ENCODE assay signal across 8 mouse cellular contexts in genomic region chr8:20557184-20557583, GRCm38 (mm10). TPM values are rescaled to one million over a fixed set of nuclear protein-coding genes. Genes with fewer than 3 reads are reported as not detected.
DNase-seq lines count a peak whose midpoint lies in the region; ATAC-seq and TF ChIP-seq lines count a peak whose summit lies in the region.
"Not testable (repeated sequence)": the region's sequence is repeated elsewhere in the genome, so short reads cannot be mapped to it uniquely, and the experiment has no call there.

No protein-coding gene starts in this region.

- H3K36me3 ChIP-seq in forebrain, embryonic 16.5 days (ENCODE audit: control insufficient read depth, insufficient read depth); heart, postnatal 0 days (replicated peaks; ENCODE audit: control insufficient read depth, insufficient read depth, low read length); intestine, postnatal 0 days (ENCODE audit: control insufficient read depth, insufficient read depth); liver, embryonic 11.5 days (ENCODE audit: control insufficient read depth, insufficient read depth, low read length); neural tube, embryonic 13.5 days: not testable (repeated sequence)

- H3K4me2 ChIP-seq in forebrain, embryonic 16.5 days (ENCODE audit: low read length) = peak overlapping the region; percentile 28
- H3K4me2 ChIP-seq in heart, postnatal 0 days (ENCODE audit: low read depth, low read length) = peak overlapping the region; percentile 40
- H3K4me2 ChIP-seq in intestine, postnatal 0 days (replicated peaks; ENCODE audit: low read depth) = peak overlapping the region; percentile 35; the same call in 1 of the 2 replicates
- peak overlapping the region; percentile 39; the same call in 1 of the 2 replicates for H3K4me2 ChIP-seq in liver, embryonic 11.5 days
- peak overlapping the region; percentile 40 for H3K4me2 ChIP-seq in neural tube, embryonic 13.5 days

- WGBS in forebrain, embryonic 16.5 days = 90% methylated on average over 7 of the region's 8 CpGs
- WGBS in heart, postnatal 0 days = 81% methylated on average over 7 of the region's 8 CpGs
- 81% methylated on average over 7 of the region's 8 CpGs for WGBS in intestine, postnatal 0 days
- WGBS in liver, embryonic 11.5 days = 82% methylated on average over 7 of the region's 8 CpGs
- 81% methylated on average over 7 of the region's 8 CpGs for WGBS in neural tube, embryonic 13.5 days

- H3K4me1 ChIP-seq in forebrain, embryonic 16.5 days (replicated peaks; ENCODE audit: control insufficient read depth, insufficient read depth, low read length); heart, postnatal 0 days (ENCODE audit: control insufficient read depth, insufficient read depth); intestine, postnatal 0 days (replicated peaks; ENCODE audit: control insufficient read depth, insufficient read depth, low read length); liver, embryonic 11.5 days (replicated peaks; ENCODE audit: control insufficient read depth, insufficient read depth, low read length); neural tube, embryonic 13.5 days (replicated peaks): not testable (repeated sequence)

- H3K9me3 ChIP-seq in forebrain, embryonic 16.5 days (ENCODE audit: control insufficient read depth, low read length); heart, postnatal 0 days (replicated peaks; ENCODE audit: control insufficient read depth, low read length); intestine, postnatal 0 days (ENCODE audit: control insufficient read depth); liver, embryonic 11.5 days (ENCODE audit: control insufficient read depth, low read length); neural tube, embryonic 13.5 days: not testable (repeated sequence)

- TF ChIP-seq EP300 in heart, postnatal 0 days (IDR thresholded peaks at IDR 0.05; ENCODE audit: low read depth) = not testable (repeated sequence)

- not testable (repeated sequence) for H3K9ac ChIP-seq in forebrain, embryonic 16.5 days (replicated peaks; ENCODE audit: low read depth, low read length); heart, postnatal 0 days (replicated peaks; ENCODE audit: low read depth, low read length); intestine, postnatal 0 days (ENCODE audit: low read depth, low read length); liver, embryonic 11.5 days (ENCODE audit: low read depth, low read length); neural tube, embryonic 13.5 days

- TF ChIP-seq CTCF in heart, postnatal 0 days (IDR thresholded peaks at IDR 0.05; ENCODE audit: low read depth); intestine, postnatal 0 days (IDR thresholded peaks at IDR 0.05; ENCODE audit: low read depth): not testable (repeated sequence)

- DNase-seq in CD4-positive helper T cell, adult 2 months (ENCODE audit: low read depth, low spot score) = peak; percentile 0
- DNase-seq in embryo, embryonic 9.5 days (ENCODE audit: extremely low spot score) = peak; percentile 0
- peak; percentile 2 for DNase-seq in heart, postnatal 0 days (ENCODE audit: low spot score)
- DNase-seq in liver, embryonic 11.5 days (ENCODE audit: low spot score) = peak; percentile 29

- H3K27me3 ChIP-seq in forebrain, embryonic 16.5 days (replicated peaks; ENCODE audit: control insufficient read depth, insufficient read depth, low read length); heart, postnatal 0 days (ENCODE audit: control insufficient read depth, insufficient read depth, low read length); intestine, postnatal 0 days (replicated peaks; ENCODE audit: control insufficient read depth, insufficient read depth, low read length); liver, embryonic 11.5 days (replicated peaks; ENCODE audit: control insufficient read depth, insufficient read depth, low read length); neural tube, embryonic 13.5 days: not testable (repeated sequence)

- H3K27ac ChIP-seq in forebrain, embryonic 16.5 days (ENCODE audit: low read length); heart, postnatal 0 days (ENCODE audit: low read depth); intestine, postnatal 0 days (ENCODE audit: low read depth, low read length); liver, embryonic 11.5 days (ENCODE audit: low read depth, low read length); neural tube, embryonic 13.5 days (replicated peaks): not testable (repeated sequence)

- not testable (repeated sequence) for H3K4me3 ChIP-seq in forebrain, embryonic 16.5 days (replicated peaks; ENCODE audit: low read length); heart, postnatal 0 days (ENCODE audit: low read depth, low read length); intestine, postnatal 0 days (ENCODE audit: low read depth, low read length); liver, embryonic 11.5 days (ENCODE audit: low read depth, low read length)
- H3K4me3 ChIP-seq in neural tube, embryonic 13.5 days = peak overlapping the region; percentile 27

- ATAC-seq in forebrain, embryonic 16.5 days = peak; percentile 74
- ATAC-seq in heart, postnatal 0 days (ENCODE audit: insufficient read depth, low read depth) = peak; percentile 40
- peak; percentile 66 for ATAC-seq in intestine, postnatal 0 days
- ATAC-seq in liver, embryonic 11.5 days (replicated peaks; ENCODE audit: low FRiP score) = peak; percentile 56
- ATAC-seq in megakaryocyte-erythroid progenitor cell, adult 5-6 weeks (replicated peaks; ENCODE audit: low FRiP score, low TSS enrichment, poor library complexity, severe bottlenecking) = peak; percentile 72
- ATAC-seq in neural tube, embryonic 13.5 days (ENCODE audit: low read depth) = peak; percentile 84

RNA-seq across cellular contexts. Expression of gene Gm21119, which starts 57.5 kb away (rescaled TPM):
- 0.13 TPM in 1 of 2 replicates, not detected in the other for polyA plus RNA-seq in forebrain, embryonic 16.5 days (2015; fragmentation: Nextera tagmentation; extraction: Ambion mirVana)
- total RNA-seq in heart, postnatal 0 days (2014; rRNA removed; ENCODE audit: low replicate concordance) = 0.34 and 0.58 TPM in 2 replicates
- 0.04 TPM in 1 of 2 replicates, not detected in the other for polyA plus RNA-seq in heart, postnatal 0 days (2015; fragmentation: Nextera tagmentation; extraction: Ambion mirVana)
- polyA plus RNA-seq in intestine, postnatal 0 days (2015; fragmentation: Nextera tagmentation; extraction: Ambion mirVana) = 0.12 and 0.13 TPM in 2 replicates
- not detected in 2 replicates for polyA plus RNA-seq in liver, embryonic 11.5 days (2014; fragmentation: Nextera tagmentation; extraction: Ambion mirVana)
- total RNA-seq in megakaryocyte-erythroid progenitor cell, adult 5-6 weeks (2014; fragmentation: Nextera tagmentation) = 0.74 TPM in 1 of 2 replicates, not detected in the other
- total RNA-seq in megakaryocyte-erythroid progenitor cell, adult 5-6 weeks (2017) = not detected in 2 replicates
- polyA plus RNA-seq in neural tube, embryonic 13.5 days (2015; fragmentation: Nextera tagmentation; extraction: Ambion mirVana) = 0.15 and 0.21 TPM in 2 replicates
